Mouse (Mus musculus) midbrain, embryonic 12.5 days (tissue): ENCODE data around the gene Arf1. TPM values are rescaled to one million over a fixed set of nuclear protein-coding genes. Genes with fewer than 3 reads are reported as not detected.

Experiments used
- ATAC-seq: fragments of 200-750 bp; cut with Nextera tagmentation; 2 replicates; pipeline ENCODE4 v1.8.0; 2017; ENCODE audit warnings: low read depth, moderate TSS enrichment, moderate library complexity; ENCODE audit not compliant: low FRiP score
- H3K27ac ChIP-seq: fragments of 300-500 bp; sonication (generic); replicated peaks from 2 replicates; pipeline ENCODE4 v1.5.1; 2016; ENCODE audit warnings: mild to moderate bottlenecking
- H3K27me3 ChIP-seq: fragments of 300-500 bp; sonication (generic); 2 replicates; pipeline ENCODE4 v1.6.1; 2016; ENCODE audit warnings: mild to moderate bottlenecking
- H3K36me3 ChIP-seq: fragments of 300-500 bp; sonication (generic); 2 replicates; pipeline ENCODE4 v1.6.1; 2016
- H3K4me1 ChIP-seq: fragments of 300-500 bp; sonication (generic); 2 replicates; pipeline ENCODE4 v1.6.1; 2016
- H3K4me2 ChIP-seq: fragments of 300-500 bp; sonication (generic); replicated peaks from 2 replicates; pipeline ENCODE4 v1.6.1; 2016; ENCODE audit warnings: mild to moderate bottlenecking, moderate library complexity
- H3K4me3 ChIP-seq: fragments of 300-500 bp; sonication (generic); 2 replicates; pipeline ENCODE4 v1.5.1; 2016; ENCODE audit warnings: mild to moderate bottlenecking
- H3K9ac ChIP-seq: fragments of 300-500 bp; sonication (generic); replicated peaks from 2 replicates; pipeline ENCODE4 v1.6.1; 2016; ENCODE audit warnings: mild to moderate bottlenecking, moderate library complexity
- H3K9me3 ChIP-seq: fragments of 300-500 bp; sonication (generic); 2 replicates; pipeline ENCODE4 v1.6.1; 2016; ENCODE audit warnings: mild to moderate bottlenecking
- WGBS: fragments of 180-500 bp; shearing (Covaris S2); methylation state at CpG from one replicate; pipeline ENCODE4 v1.1.7; 2016; 5-methylcytosine and 5-hydroxymethylcytosine counted together
- polyA plus RNA-seq: library from polyadenylated mRNA; unstranded; fragments of >200 nt; fragmentation: Nextera tagmentation; extraction: Ambion mirVana; gene quantifications from 2 replicates; pipeline ENCODE4 v1.2.1, GENCODE M21; 2016

Gene Arf1
- 539 and 564 TPM in 2 replicates for polyA plus RNA-seq

GRCm38 (mm10) chr11:59228122-59228953 is at the start of gene Arf1:
Arf1 (minus strand) TSS chr11:59228270.
- Histone ChIP-seq H3K27ac (peak within 1 kb of the TSS; percentile 95), H3K4me3 (peak within 1 kb of the TSS; percentile 99), H3K4me1 (peaks cover 39% of the 10 kb centered on the region), H3K9ac (peak within 1 kb of the TSS; percentile 99), H3K27me3 (peaks cover 4% of the 10 kb centered on the region; the same call in 1 of the 2 replicates), H3K4me2 (peak within 1 kb of the TSS; percentile 96), H3K9me3 (no peaks in the 10 kb centered on the region), H3K36me3 (peaks cover 3% of the 10 kb centered on the region; the same call in 1 of the 2 replicates)
- WGBS = 5% methylated on average over 59 of the region's 59 CpGs
- peak; percentile 94 for ATAC-seq

GRCm38 (mm10) chr11:59276877-59277276 is 48.8 kb upstream of the Arf1 start:
- Histone ChIP-seq H3K4me2 (no peak overlapping the region), H3K9me3 (no peaks in the 10 kb centered on the region), H3K36me3 (no peaks in the 10 kb centered on the region), H3K27me3 (peaks cover 73% of the 10 kb centered on the region), H3K4me3 (no peak overlapping the region), H3K27ac (no peak overlapping the region), H3K4me1 (no peaks in the 10 kb centered on the region), H3K9ac (no peak overlapping the region)
- no peak for ATAC-seq
- 58% methylated on average over 2 of the region's 2 CpGs for WGBS

- Histone ChIP-seq H3K9me3 (0 out of 2 replicates have a peak, but pooled peaks cover 3% of the 10 kb centered on the region), H3K27me3 (peaks cover 63% of the 10 kb centered on the region), H3K27ac (no peak overlapping the region), H3K9ac (no peak overlapping the region), H3K4me1 (no peaks in the 10 kb centered on the region), H3K36me3 (no peaks in the 10 kb centered on the region), H3K4me3 (no peak overlapping the region), H3K4me2 (no peak overlapping the region)
- 66% methylated on average over 3 of the region's 3 CpGs for WGBS
- no peak for ATAC-seq
These were observed 46.1 kb upstream of the Arf1 start for GRCm38 (mm10) chr11:59274184-59274583.

GRCm38 (mm10) chr11:59266727-59267126 is 38.7 kb upstream of the Arf1 start:
- WGBS = 17% methylated on average over 6 of the region's 6 CpGs
- Histone ChIP-seq H3K9me3 (0 out of 2 replicates have a peak, but pooled peaks cover 3% of the 10 kb centered on the region), H3K27me3 (peaks cover 78% of the 10 kb centered on the region), H3K4me3 (no peak overlapping the region), H3K27ac (no peak overlapping the region), H3K4me2 (no peak overlapping the region), H3K36me3 (no peaks in the 10 kb centered on the region), H3K4me1 (peaks cover 19% of the 10 kb centered on the region; the same call in 1 of the 2 replicates), H3K9ac (no peak overlapping the region)
- no peak for ATAC-seq

- ATAC-seq = no peak
- WGBS = 54% methylated on average over 8 of the region's 8 CpGs
- Histone ChIP-seq H3K4me1 (peaks cover 19% of the 10 kb centered on the region; the same call in 1 of the 2 replicates), H3K4me3 (no peak overlapping the region), H3K36me3 (no peaks in the 10 kb centered on the region), H3K27me3 (peaks cover 85% of the 10 kb centered on the region), H3K9me3 (0 out of 2 replicates have a peak, but pooled peaks cover 3% of the 10 kb centered on the region), H3K27ac (0 out of 2 replicates have a peak overlapping the region, but pooled peaks have one; percentile 16), H3K9ac (no peak overlapping the region), H3K4me2 (no peak overlapping the region)
These were observed 37.2 kb upstream of the Arf1 start for GRCm38 (mm10) chr11:59265154-59265813.

- peak overlapping the region; percentile 61 for H3K27ac ChIP-seq
- peak overlapping the region; percentile 63 for H3K4me2 ChIP-seq
- H3K9me3 ChIP-seq = 0 out of 2 replicates have a peak, but pooled peaks cover 2% of the 10 kb centered on the region
- H3K4me1 ChIP-seq = peaks cover 19% of the 10 kb centered on the region; the same call in 1 of the 2 replicates
- 1% methylated on average over 8 of the region's 8 CpGs for WGBS
- peak overlapping the region; percentile 49 for H3K4me3 ChIP-seq
- peaks cover 87% of the 10 kb centered on the region for H3K27me3 ChIP-seq
- ATAC-seq = peak; percentile 65
- H3K36me3 ChIP-seq = no peaks in the 10 kb centered on the region
- peak overlapping the region; percentile 66; the same call in 1 of the 2 replicates for H3K9ac ChIP-seq
These were observed 36.5 kb upstream of the Arf1 start for GRCm38 (mm10) chr11:59264593-59264992.

GRCm38 (mm10) chr11:59263870-59264563 is 35.9 kb upstream of the Arf1 start:
- Histone ChIP-seq H3K36me3 (no peaks in the 10 kb centered on the region), H3K4me2 (peak overlapping the region; percentile 63)

GRCm38 (mm10) chr11:59262308-59262707 is 34.2 kb upstream of the Arf1 start:
- Histone ChIP-seq H3K9ac (no peak overlapping the region), H3K9me3 (no peaks in the 10 kb centered on the region), H3K36me3 (no peaks in the 10 kb centered on the region), H3K27ac (no peak overlapping the region), H3K4me2 (no peak overlapping the region), H3K4me3 (no peak overlapping the region), H3K4me1 (peaks cover 19% of the 10 kb centered on the region; the same call in 1 of the 2 replicates), H3K27me3 (peaks cover 77% of the 10 kb centered on the region)
- ATAC-seq = no peak

More at GRCm38 (mm10) chr11:59263870-59264563, 35.9 kb upstream of the Arf1 start:
- Histone ChIP-seq H3K9me3 (no peaks in the 10 kb centered on the region), H3K27ac (peak overlapping the region; percentile 61), H3K4me1 (peaks cover 19% of the 10 kb centered on the region; the same call in 1 of the 2 replicates), H3K27me3 (peaks cover 84% of the 10 kb centered on the region), H3K9ac (peak overlapping the region; percentile 66), H3K4me3 (peak overlapping the region; percentile 49)
- ATAC-seq = peak; percentile 88
- under 1% methylated on average over 56 of the region's 56 CpGs for WGBS

GRCm38 (mm10) chr11:59260706-59261493 is 32.8 kb upstream of the Arf1 start:
- Histone ChIP-seq H3K4me2 (no peak overlapping the region), H3K9me3 (no peaks in the 10 kb centered on the region), H3K36me3 (no peaks in the 10 kb centered on the region), H3K27ac (no peak overlapping the region), H3K4me1 (peaks cover 19% of the 10 kb centered on the region; the same call in 1 of the 2 replicates), H3K9ac (no peak overlapping the region), H3K4me3 (no peak overlapping the region), H3K27me3 (peaks cover 71% of the 10 kb centered on the region)
- no peak for ATAC-seq
- 86% methylated on average over 10 of the region's 10 CpGs for WGBS

- WGBS = 90% methylated on average over 7 of the region's 7 CpGs
- peaks cover 68% of the 10 kb centered on the region for H3K27me3 ChIP-seq
- no peak overlapping the region for H3K27ac ChIP-seq
- no peak overlapping the region for H3K4me2 ChIP-seq
- H3K4me1 ChIP-seq = peaks cover 13% of the 10 kb centered on the region; the same call in 1 of the 2 replicates
- H3K9me3 ChIP-seq = no peaks in the 10 kb centered on the region
- ATAC-seq = no peak
- no peak overlapping the region for H3K9ac ChIP-seq
- no peaks in the 10 kb centered on the region for H3K36me3 ChIP-seq
- no peak overlapping the region for H3K4me3 ChIP-seq
These were observed 31.6 kb upstream of the Arf1 start for GRCm38 (mm10) chr11:59259647-59260046.

GRCm38 (mm10) chr11:59248101-59248500 is 20.0 kb upstream of the Arf1 start:
- no peaks in the 10 kb centered on the region for H3K9me3 ChIP-seq
- WGBS = 74% methylated on average over 10 of the region's 10 CpGs
- H3K36me3 ChIP-seq = no peaks in the 10 kb centered on the region
- no peak overlapping the region for H3K4me3 ChIP-seq
- no peak overlapping the region for H3K4me2 ChIP-seq
- H3K9ac ChIP-seq = no peak overlapping the region
- no peak for ATAC-seq
- H3K27ac ChIP-seq = no peak overlapping the region
- H3K27me3 ChIP-seq = peaks cover 44% of the 10 kb centered on the region
- no peaks in the 10 kb centered on the region for H3K4me1 ChIP-seq
